Mouse (Mus musculus) cerebellum, adult 9-11 months (tissue): Measurements from ENCODE around the gene Lrpap1.

Experiments used
- DNase-seq: peaks from one replicate; pipeline ENCODE4 v3.0.0; 2022

The Lrpap1 gene

GRCm38 (mm10) chr5:35104960-35105921 lies at the start of gene Lrpap1:
Gene Lrpap1 (minus strand): TSS chr5:35105766.
- DNase-seq, result peak; percentile 87

DNA sequence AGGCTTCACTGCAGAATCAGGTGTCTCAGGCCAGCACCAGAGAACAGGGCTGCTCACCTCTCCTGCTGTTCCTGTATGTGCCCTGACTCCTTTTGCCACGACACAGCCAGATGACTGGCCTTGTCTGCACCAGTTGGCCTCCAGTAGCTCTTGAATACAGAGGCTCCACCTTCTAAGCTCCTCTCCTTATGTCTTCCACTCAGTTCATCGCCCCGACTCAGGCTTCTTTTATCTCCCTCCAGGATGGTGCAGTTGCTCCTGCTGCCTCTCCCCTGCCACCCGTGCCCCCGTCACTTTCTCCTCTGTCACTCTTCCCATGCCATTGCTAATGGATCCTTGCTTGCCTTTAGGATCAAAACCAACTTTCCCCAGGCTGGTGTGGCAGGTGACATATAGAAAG lies 44.4 kb upstream of the Lrpap1 start:
- DNase-seq, result no peak

GRCm38 (mm10) chr5:35149526-35149925 lies 44.0 kb upstream of the Lrpap1 start:
- no peak for DNase-seq

DNA sequence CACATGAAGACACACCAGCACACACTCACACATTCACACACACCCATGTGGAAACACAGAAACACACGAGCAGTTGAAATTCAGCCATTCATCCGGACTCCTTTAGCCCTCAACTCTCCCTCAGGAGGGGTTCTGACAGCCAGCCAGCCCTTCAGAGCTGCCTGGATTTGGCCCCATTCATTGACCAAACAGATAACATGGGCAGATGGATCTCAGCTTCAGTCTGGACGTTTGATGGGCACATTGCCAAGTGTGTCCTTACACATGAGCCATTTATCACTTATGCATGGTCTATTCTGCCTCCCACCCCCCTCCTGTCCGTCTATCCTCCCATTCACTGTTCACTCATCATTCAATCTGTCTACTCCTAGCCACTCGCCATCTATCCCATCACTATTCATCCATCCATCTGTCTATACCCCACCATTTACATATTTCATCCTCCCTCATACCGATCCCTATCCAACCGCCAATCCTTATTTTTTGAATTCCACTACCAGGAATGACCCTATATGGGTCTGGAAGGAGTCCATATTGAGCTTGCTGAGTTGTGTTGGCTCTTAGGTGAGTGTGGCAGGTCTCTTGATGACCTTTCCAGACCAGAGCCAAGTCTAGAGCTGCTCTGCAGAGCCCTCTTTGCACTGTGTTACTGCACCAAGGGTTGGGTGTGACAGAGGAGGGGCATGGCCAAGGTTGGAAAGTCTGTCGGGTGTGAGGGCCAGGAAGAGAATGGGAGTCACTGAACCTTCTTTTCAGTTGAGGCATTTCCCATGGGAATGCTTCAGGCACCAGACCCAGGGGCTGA lies 42.6 kb upstream of the Lrpap1 start:
- DNase-seq, result peak; percentile 81

DNA sequence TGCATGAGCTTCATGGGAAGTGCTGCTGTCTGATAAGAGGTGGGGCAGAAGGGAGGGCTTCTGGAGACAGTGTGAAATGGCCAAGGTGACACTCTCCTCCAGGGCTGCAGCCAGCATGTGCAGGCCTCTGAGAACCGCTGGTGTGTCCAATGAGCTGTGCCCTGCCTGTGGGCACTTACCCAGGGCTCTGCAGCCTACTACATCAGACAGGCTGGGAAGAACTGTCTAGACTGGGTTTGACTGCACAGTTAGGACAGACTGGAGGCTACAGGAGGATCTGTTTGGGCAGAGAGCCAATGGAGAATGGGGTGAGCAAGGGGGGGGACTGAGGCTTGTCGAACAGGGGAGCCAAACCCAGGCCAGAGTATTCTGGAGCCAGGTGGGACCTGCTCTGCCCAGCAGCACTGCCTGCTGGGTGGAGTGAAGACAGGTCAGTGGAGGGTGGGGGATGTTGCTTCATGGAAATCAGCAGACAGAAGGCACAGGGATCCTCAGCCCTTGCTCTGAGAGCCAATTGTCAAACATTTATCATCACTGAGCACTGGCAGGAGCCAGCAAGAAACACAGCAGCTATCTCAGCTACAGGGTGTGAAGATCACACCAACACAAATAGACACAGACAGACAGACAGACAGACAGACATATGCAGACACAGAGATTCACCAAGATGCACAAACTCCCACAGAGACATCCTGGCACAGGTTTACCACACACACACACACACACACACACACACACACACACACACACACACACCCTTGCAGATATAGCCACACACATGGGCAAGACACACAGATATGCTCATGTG lies 41.8 kb upstream of the Lrpap1 start:
- peak; percentile 58 for DNase-seq

- peak; percentile 51 for DNase-seq
Measured at GRCm38 (mm10) chr5:35146747-35147146, 41.2 kb upstream of the Lrpap1 start.

GRCm38 (mm10) chr5:35144716-35145115 lies 39.1 kb upstream of the Lrpap1 start:
- peak; percentile 90 for DNase-seq

- no peak for DNase-seq
Measured at GRCm38 (mm10) chr5:35143460-35144245, 38.1 kb upstream of the Lrpap1 start.

DNA sequence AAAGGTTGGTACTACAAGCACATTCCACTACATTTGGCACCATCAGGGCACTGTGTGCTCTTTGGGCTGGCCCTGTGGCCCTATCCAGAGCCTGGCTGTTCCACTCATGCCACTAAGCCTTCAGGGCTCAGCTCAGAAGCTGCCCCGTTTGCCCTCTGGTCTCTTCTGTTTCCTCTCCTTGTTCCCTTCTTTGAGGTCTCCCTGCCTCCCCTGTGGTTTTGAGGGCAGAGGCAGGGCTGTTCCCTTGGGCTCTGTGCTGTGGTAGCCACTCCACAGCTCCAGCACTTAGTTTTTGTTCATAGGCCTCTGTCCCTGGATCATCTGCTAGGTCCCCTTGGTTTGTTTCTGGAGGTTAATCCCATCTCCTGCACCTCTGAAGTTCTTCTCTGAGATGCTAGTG lies 37.3 kb upstream of the Lrpap1 start:
- no peak for DNase-seq

- DNase-seq, result peak; percentile 78
Measured at GRCm38 (mm10) chr5:35141316-35141715, 35.8 kb upstream of the Lrpap1 start.

GRCm38 (mm10) chr5:35138183-35138611 lies 32.6 kb upstream of the Lrpap1 start:
- DNase-seq, result peak; percentile 98

DNA sequence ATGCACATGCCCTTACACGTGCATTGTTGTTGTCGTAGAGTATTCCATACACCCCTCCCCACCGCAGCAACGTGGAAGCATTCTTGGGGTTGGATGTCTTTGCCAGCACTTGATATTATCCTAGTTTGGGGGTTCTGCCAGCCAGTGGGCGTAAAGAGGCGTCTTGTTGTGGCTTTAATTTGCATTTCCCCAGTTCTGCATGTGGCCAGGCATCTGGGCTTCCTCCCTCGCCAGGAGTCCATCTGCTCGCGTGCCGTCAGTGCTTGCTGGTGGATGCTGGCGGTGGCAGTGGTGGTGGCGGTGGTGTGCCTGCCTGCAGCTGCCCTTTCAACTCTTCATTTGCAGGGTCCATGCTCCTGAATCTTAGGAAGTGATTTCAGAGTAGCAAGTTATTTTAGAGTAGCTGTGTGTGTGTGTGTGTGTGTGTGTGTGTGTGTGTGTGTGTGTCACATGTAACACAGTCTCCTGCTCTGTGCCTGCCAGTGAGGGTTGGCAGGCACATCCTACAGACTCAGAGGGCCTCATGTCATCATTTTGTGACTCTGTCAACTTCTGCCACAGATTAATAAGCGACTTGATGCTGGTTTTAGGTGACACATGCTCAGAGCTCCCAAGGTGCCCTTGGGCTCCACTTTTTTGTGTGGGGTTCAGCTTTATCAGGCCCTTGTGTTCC lies 32.1 kb upstream of the Lrpap1 start:
- peak; percentile 69 for DNase-seq

- DNase-seq, result no peak
Measured at GRCm38 (mm10) chr5:35135903-35136302, 30.3 kb upstream of the Lrpap1 start.

GRCm38 (mm10) chr5:35134286-35134685 lies 28.7 kb upstream of the Lrpap1 start:
- no peak for DNase-seq

GRCm38 (mm10) chr5:35133468-35133867 lies 27.9 kb upstream of the Lrpap1 start:
- peak; percentile 57 for DNase-seq

DNA sequence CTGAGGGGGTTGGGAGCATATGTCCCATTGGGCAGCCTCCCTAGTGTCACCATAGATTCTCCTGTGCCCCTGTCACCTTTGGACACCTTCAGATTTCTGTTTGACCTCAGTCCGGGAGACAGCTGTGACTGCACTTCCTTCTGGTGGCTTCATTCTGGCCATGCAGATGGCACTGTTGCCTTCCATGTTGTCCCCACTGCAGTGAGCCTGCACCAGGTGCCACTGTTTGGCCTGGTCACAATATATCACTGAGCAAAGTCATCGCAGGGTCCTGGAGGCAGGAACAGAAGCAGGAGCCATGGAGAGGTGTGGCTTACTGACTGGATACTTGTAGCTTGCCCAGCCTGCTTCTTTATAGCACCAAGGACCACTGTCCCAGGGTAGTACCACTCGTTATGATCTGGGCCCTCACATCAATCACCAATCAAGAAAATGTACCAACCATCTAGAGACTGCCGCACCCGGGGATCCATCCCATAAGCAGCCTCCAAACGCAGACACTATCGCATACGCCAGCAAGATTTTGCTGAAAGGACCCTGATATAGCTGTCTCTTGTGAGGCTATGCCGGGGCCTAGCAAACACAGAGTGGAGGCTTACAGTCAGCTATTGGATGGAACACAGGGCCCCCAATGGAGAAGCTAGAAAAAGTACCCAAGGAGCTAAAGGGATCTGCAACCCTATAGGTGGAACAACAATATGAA lies 26.9 kb upstream of the Lrpap1 start:
- DNase-seq, result no peak

DNA sequence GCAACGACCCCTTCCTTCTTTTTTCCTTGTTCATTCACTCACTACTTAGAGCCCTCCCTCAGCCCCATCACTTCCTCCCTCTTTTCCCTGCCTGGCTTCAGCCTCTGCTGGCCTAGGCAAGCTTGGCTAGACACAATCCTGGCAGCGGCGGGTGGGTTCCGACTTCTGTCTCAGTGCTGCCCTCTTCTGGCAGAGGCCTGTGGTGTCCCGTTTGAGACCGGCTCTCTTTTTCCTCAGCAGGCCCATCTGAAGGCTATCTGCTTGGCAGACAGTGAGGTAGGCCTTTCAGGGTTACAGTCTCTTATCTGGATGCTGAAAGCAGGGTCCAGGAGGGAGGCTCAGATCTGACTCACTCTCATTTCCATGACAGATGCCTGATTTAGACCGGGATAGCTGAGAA lies 26.2 kb upstream of the Lrpap1 start:
- DNase-seq, result peak; percentile 93

DNA sequence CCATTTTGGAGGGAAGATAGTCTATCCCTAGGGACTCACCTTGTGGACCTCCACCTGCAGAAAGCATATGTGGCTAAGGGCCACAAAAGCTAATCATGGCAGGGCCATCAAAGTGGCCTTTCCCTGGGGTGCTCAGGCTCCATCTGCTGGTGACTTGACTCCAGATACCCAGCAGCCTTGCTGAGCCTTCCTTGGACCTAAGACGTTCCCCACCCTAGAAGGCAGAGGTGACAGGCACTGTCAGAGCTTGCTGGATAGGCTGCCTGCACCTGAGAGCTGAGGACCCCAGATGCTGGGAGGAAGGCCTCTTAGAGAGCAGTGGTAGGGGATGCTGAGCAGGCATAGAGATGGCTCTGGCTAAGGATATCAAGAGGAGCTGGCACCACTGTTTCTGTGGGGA lies 25.7 kb upstream of the Lrpap1 start:
- peak; percentile 64 for DNase-seq

DNA sequence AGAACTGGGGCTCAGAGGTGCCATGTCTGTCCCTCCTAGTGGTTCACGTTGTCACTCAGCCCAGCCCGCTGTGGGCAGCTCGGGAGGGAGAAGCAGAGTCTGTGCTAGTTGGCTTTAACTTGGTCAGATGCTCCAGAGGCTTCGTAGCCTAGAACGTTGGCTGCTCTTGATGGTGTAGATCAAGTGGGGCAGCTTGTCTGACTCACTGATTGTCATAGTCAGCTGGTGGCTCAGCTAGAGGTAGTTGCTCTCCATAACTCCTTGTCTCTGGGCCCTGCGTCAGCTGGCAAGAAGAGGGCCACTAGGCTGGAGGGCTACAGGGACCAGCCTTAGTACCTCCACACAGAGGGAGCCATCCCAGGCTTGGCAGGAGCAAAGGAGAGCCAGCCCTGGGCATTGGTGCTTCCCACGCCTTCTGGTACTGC lies 24.2 kb upstream of the Lrpap1 start:
- peak; percentile 56 for DNase-seq

DNA sequence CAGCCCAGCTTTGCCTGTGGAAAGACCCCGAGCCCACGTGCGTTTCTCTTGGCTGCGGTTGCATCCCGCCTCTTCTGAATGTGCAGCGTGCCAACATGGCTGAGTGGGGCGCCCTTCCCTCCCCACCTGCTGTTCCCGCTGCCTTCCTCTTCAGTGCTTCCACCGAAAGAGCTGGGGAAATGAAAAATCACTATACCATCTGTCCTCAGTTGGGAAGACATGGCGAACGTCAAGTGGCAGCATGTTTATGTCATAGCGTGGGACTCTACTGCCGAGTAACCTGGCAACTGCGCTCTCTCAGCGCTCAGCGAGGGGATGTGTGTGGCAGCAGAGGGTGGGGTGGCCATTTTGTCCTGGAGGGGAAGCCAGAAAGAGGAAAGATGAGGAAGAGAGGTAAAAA lies 23.6 kb upstream of the Lrpap1 start:
- DNase-seq, result peak; percentile 55

GRCm38 (mm10) chr5:35120024-35120423 lies 14.5 kb upstream of the Lrpap1 start:
- DNase-seq, result peak; percentile 90
